Mouse (Mus musculus) layer of hippocampus, adult 2 months (tissue): ENCODE results near the gene Gm7579. TPM values are rescaled to one million over a fixed set of nuclear protein-coding genes. Genes with fewer than 3 reads are reported as not detected.
"Not testable (repeated sequence)": the region's sequence is repeated elsewhere in the genome, so short reads cannot be mapped to it uniquely, and the experiment has no call there.

ENCODE experiments used
- DNase-seq, 2 experiments: peaks; one replicate each; pipeline ENCODE4 v3.0.0; 2022; ENCODE audit warnings: low spot score in 2 of 2
- H3K27ac ChIP-seq: fragments of 200-600 bp; 2 replicates; pipeline ENCODE4 v1.8.1; 2022
- H3K4me3 ChIP-seq: fragments of 200-600 bp; 2 replicates; pipeline ENCODE4 v1.8.1; 2022; ENCODE audit warnings: mild to moderate bottlenecking
- CTCF ChIP-seq: fragments of 200-600 bp; conservative IDR thresholded peaks from 2 replicates; pipeline ENCODE4 v1.8.1; 2022; ENCODE audit warnings: antibody characterized with exemption, mild to moderate bottlenecking, moderate library complexity
- total RNA-seq, 2 experiments: library from RNA; stranded (reverse); gene quantifications; 2 replicates each; pipeline ENCODE4 v1.2.3; 2021

Gm7579 gene
- total RNA-seq, 2 experiments from 2014 or later, result not detected

DNA sequence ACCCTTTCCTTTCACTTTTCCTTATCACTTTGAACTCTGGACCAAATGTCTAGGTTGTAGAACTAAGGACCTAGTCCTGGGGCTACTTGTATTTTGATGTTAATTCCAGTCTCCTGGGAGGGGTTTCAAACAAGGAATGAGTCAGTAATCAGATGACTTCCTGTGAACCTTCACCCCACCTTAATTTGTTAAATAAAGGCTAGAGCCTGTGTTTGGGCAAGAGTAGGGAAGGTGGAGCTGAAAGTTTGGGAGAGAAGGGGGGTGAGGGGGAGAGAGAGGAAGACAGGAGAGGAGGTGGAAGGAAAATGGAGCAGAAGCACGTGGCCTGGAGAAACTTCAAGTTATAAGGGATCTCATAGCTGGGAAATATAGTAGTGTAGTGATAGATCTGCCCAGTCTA, 19.9 kb downstream of the Gm7579 start:
- DNase-seq, result no peak
- Histone ChIP-seq H3K27ac (no peak overlapping the region), H3K4me3 (no peak overlapping the region)
- no peak for TF ChIP-seq CTCF

DNA sequence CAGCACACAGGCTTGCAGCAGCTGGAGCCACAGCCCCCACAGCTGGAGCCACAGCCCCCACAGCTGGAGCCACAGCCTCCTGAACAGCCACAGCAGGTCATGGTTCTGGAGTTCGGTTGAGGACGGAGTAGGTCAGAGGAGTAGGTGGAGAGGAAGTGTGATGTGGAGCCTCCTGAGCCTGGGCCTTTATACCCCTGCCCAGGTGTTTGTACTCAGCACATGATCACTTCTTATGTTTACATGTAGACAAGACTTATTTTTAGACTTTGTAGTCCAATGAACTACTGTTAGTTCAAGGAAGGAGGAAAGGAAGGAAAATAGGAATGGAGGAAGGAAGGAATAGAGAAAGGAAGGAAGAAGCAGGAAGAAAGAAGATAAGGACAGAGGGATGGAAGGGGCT, 29.3 kb downstream of the Gm7579 start, which contains the start of gene Gm40460:
Gene Gm40460 (minus strand): TSS at position 101 of the 400 bp plus-strand sequence.
- Histone ChIP-seq H3K27ac (no peak within 1 kb of the TSS), H3K4me3 (no peak within 1 kb of the TSS)
- DNase-seq, result no peak
- TF ChIP-seq CTCF, result no peak

DNA sequence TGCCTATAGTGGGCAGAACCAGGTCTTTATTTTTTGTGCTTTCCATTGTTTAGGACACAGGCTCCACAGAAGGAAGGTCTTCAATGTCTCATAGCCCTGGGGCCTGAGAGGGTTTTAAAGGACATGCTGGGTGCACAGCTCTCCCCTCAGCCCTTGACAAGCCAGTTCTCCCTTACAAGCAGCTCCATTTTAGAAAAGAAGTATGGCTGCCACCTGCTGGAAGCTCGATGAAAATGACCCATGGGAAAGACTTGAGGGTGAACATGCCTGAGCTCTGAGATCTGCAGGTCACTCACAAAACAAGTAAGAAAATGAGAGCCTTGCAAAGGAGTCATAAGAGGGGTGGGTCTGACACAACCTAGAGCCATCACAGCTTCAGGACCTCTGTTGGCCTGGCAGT, 38.2 kb downstream of the Gm7579 start:
- H3K4me3 ChIP-seq, result no peak overlapping the region
- peak; percentile 78 for TF ChIP-seq CTCF
- H3K27ac ChIP-seq, result no peak overlapping the region
- DNase-seq, result peak; percentile 25 to 52

DNA sequence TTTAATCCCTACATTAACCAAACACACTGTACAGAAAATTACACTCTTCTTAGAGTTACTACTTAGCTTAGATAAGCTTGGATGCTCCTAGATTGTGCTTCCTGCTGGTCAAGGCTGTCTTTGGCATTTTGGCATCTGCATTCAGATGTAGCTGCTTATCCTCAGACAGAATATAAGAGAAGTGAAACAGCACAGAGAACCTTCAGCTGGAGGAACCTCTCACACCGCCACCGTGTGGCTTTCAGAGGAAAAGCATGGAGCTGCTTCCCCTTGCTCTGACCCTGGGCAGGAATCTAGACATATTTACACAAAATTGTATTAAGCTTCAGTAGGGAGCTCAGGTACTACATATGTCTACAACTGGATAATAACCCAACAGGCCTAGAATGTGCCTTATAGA, 43.9 kb downstream of the Gm7579 start:
- peak; percentile 4 to 56 for DNase-seq
- Histone ChIP-seq H3K4me3 (no peak overlapping the region), H3K27ac (no peak overlapping the region)
- peak; percentile 87 for TF ChIP-seq CTCF

DNA sequence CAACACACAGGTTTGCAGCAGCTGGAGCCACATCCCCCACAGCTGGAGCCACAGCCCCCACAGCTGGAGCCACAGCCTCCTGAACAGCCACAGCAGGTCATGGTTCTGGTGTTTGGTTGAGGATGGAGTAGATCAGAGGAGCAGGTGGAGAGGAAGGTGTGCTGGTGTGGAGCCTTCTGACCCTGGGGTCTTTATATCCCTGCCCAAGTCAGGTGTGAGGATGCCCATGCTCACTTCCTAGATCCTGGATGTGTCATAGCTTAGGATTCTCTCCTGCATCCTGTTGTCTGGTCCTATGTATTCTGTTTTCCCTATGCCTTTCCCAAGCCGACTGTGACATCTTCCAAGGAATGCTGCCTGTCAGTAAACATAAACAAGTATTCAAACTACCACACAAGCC, 46.6 kb downstream of the Gm7579 start, which contains the start of gene Gm2431:
Gene Gm2431 (minus strand): TSS at position 101 of the 400 bp plus-strand sequence.
- not testable (repeated sequence) for H3K4me3 ChIP-seq, H3K27ac ChIP-seq, DNase-seq

Other genes with a start within 250 kb of the Gm7579 start
- gene Mob2, start 150.8 kb upstream of the Gm7579 start, total RNA-seq, result 10 to 100 TPM; 29.0 to 29.3 TPM
- gene Dusp8, start 116.0 kb upstream of the Gm7579 start, total RNA-seq, result 100 to 1,000 TPM; 126 to 127 TPM
- not detected for gene Gm45618, start 91.1 kb upstream of the Gm7579 start, total RNA-seq
- not detected for gene Gm39115, start 75.8 kb upstream of the Gm7579 start, total RNA-seq
- gene Gm45337, start 67.3 kb upstream of the Gm7579 start, total RNA-seq, result not detected
- not detected for gene Gm29735, start 54.7 kb upstream of the Gm7579 start, total RNA-seq
- gene Gm4553, start 46.1 kb upstream of the Gm7579 start, total RNA-seq, result not detected
- not detected for gene Krtap5-2, start 35.9 kb upstream of the Gm7579 start, total RNA-seq
- not detected for gene Gm10153, start 21.5 kb upstream of the Gm7579 start, total RNA-seq
- not detected for gene Krtap5-3, start 10.5 kb upstream of the Gm7579 start, total RNA-seq
- not detected for gene Krtap5-5, start 18.1 kb downstream of the Gm7579 start, total RNA-seq
- gene Gm40460, start 29.2 kb downstream of the Gm7579 start, total RNA-seq, result not detected
- gene Gm2431, start 46.5 kb downstream of the Gm7579 start, total RNA-seq, result not detected
- gene Gm4559, start 62.5 kb downstream of the Gm7579 start, total RNA-seq, result not detected
- gene Krtap5-1, start 85.3 kb downstream of the Gm7579 start, total RNA-seq, result not detected
- gene Krtap5-4, start 91.7 kb downstream of the Gm7579 start, total RNA-seq, result not detected
- 10 to 100 TPM; 35.3 to 38.6 TPM for gene Ifitm10, start 161.9 kb downstream of the Gm7579 start, total RNA-seq
- 1 to 10 TPM in 1 of 2 experiments, not detected in 1; 4.4 TPM for gene Gm49369, start 170.8 kb downstream of the Gm7579 start, total RNA-seq
- gene Ctsd, start 176.2 kb downstream of the Gm7579 start, total RNA-seq, result 100 to 1,000 TPM; 291 to 297 TPM
- not detected for gene Syt8, start 223.0 kb downstream of the Gm7579 start, total RNA-seq
- not detected for gene Tnni2, start 229.9 kb downstream of the Gm7579 start, total RNA-seq
- gene Lsp1, start 248.9 kb downstream of the Gm7579 start, total RNA-seq, result 1 to 10 TPM; 1.4 to 1.7 TPM